Mouse (Mus musculus): Measurements from ENCODE around the gene Trim40.

- no peak for TF ChIP-seq HCFC1 (IDR thresholded peaks at IDR 0.05; ENCODE audit: borderline replicate concordance, insufficient read depth, low read length)
- no peak for TF ChIP-seq MAFK (IDR thresholded peaks at IDR 0.05; ENCODE audit: insufficient read depth, low read depth, low read length)
- TF ChIP-seq CHD2 (IDR thresholded peaks at IDR 0.05; ENCODE audit: low read depth, low read length): no peak
- no peak for TF ChIP-seq ZC3H11A (IDR thresholded peaks at IDR 0.05; ENCODE audit: borderline replicate concordance, low read depth, low read length)
- TF ChIP-seq ZNF384 (IDR thresholded peaks at IDR 0.05; ENCODE audit: low read depth, low read length): no peak
Observed at GRCm38 (mm10) chr17:36922715-36923114, 32.8 kb upstream of the Trim40 start.

All from ES-E14 (cell line).